Mouse (Mus musculus): ENCODE measurements at regions not wholly inside any gene's neighbourhood (a gene's known extent, or its start where the extent isn't known, plus 50 kb on each side); places are given as distances from the start of the nearest gene placed in this dataset.

DNA sequence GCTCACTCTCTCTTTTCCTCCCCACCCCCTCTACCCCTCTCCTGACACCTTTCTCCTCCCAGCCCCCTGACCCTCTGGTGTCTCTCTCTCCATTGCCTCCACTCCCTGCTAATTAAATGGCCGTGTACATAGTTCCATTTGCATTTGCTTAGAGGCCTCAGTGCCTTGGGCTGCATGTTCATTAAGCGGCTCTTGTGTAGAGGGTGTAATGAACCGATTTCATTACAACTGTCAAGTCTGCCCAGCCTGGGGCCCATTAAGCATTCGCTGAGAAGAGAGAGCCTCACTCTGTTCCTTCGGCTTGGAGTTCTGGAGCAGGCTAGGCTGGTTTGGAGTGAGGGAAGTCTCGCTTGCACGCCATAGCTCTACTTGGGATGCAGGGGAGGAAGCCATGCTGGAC is 376.4 kb downstream of the Ptpru start:
- Histone ChIP-seq H3K9me3 (peaks cover 13% of the 10 kb centered on the region), H3K27me3 (replicated peaks) (no peaks in the 10 kb centered on the region), H3K4me3 (replicated peaks) (no peak overlapping the region), H3K4me1 (no peaks in the 10 kb centered on the region), H3K36me3 (replicated peaks; ENCODE audit: low read length) (no peaks in the 10 kb centered on the region)
- TF ChIP-seq FLI1 (IDR thresholded peaks at IDR 0.05; ENCODE audit: low read length) (no peak), GATA1 (IDR thresholded peaks at IDR 0.05; ENCODE audit: borderline replicate concordance, low read length) (no peak)

DNA sequence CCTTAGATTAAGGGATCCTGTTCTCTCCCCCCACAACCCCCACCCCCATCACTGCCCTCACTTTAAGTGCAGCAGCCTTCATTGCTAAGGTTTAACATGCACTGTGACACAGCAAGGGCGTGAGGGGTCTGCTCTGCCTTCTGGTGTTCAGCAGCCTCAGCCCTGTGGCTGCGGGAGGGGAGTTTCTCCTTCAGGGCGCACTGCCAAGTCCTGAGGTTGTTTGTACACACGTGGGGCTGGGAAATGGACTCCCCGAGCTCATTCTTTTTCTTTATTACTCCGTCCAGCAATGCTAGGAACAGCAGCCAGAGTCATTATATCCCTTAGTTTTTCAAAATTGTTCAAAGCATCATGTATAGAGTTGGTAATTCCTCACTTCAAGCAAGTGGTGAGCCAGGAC is 363.1 kb downstream of the Ptpru start:
- Histone ChIP-seq H3K4me1 (no peaks in the 10 kb centered on the region), H3K4me3 (replicated peaks) (no peak overlapping the region), H3K9me3 (peaks cover 4% of the 10 kb centered on the region; the same call in 1 of the 2 replicates), H3K36me3 (replicated peaks; ENCODE audit: low read length) (no peaks in the 10 kb centered on the region), H3K27me3 (replicated peaks) (peaks cover 8% of the 10 kb centered on the region)
- TF ChIP-seq GATA1 (IDR thresholded peaks at IDR 0.05; ENCODE audit: borderline replicate concordance, low read length): no peak
- no peak for TF ChIP-seq FLI1 (IDR thresholded peaks at IDR 0.05; ENCODE audit: low read length)

DNA sequence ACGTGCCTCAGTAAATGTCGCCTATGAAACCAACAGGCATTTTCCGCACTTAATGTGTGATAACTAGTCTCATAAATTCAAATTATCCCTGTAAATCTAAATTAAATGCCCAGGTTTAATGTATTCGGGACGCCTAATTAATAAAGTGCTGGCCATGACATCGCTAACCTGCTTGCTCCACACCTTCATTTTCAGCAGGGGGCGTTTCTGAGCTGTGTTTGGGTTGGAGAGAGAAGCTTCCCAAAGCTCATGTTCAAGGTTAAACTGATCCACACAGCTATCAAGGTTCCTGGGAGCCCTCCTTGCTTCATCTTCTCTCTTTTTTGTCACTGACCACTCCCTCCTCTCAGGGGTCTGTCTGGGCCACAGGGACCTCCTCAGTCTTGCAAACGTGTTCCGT is 359.2 kb downstream of the Ptpru start:
- H3K4me1 ChIP-seq: no peaks in the 10 kb centered on the region
- H3K9me3 ChIP-seq: peaks cover under 1% of the 10 kb centered on the region; the same call in 1 of the 2 replicates
- peaks cover 14% of the 10 kb centered on the region for H3K27me3 ChIP-seq (replicated peaks)
- no peaks in the 10 kb centered on the region for H3K36me3 ChIP-seq (replicated peaks; ENCODE audit: low read length)
- H3K4me3 ChIP-seq (replicated peaks): no peak overlapping the region
- TF ChIP-seq FLI1 (IDR thresholded peaks at IDR 0.05; ENCODE audit: low read length): no peak
- TF ChIP-seq GATA1 (IDR thresholded peaks at IDR 0.05; ENCODE audit: borderline replicate concordance, low read length): no peak

DNA sequence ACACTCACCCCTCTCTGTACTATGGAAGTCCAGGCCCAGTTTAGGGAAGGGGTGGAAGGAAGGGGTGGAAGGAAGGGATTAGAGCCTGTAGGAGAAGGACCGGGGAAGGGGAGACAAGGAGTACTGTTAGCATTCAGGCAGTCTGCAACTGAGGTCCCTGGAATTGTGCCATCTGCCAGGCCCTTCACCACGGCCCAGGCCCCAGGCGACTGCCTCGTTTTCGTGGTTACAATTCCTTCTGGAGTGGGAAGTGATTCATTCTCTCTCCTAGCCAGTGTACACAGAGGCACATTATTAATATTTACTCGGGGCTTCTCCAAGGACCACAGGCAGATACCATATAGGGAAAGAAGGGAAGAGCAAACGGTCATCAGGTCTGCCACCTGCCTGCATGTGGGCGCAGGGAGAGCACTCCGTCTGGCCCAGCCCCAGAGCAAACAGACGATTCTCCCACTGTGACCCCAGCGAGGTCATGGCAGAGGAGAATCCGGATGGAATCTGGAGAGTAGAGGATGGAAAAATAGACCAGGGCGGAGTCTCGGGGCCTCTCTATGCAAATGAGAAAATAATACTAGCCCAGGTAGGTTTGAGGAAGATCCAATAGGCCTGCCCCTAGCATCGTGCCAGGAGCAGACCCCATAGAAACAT is 354.0 kb downstream of the Ptpru start:
- Histone ChIP-seq H3K27me3 (replicated peaks) (peaks cover 17% of the 10 kb centered on the region), H3K4me3 (replicated peaks) (no peak overlapping the region)
- TF ChIP-seq GATA1 (IDR thresholded peaks at IDR 0.05; ENCODE audit: borderline replicate concordance, low read length): no peak
- TF ChIP-seq FLI1 (IDR thresholded peaks at IDR 0.05; ENCODE audit: low read length): no peak

DNA sequence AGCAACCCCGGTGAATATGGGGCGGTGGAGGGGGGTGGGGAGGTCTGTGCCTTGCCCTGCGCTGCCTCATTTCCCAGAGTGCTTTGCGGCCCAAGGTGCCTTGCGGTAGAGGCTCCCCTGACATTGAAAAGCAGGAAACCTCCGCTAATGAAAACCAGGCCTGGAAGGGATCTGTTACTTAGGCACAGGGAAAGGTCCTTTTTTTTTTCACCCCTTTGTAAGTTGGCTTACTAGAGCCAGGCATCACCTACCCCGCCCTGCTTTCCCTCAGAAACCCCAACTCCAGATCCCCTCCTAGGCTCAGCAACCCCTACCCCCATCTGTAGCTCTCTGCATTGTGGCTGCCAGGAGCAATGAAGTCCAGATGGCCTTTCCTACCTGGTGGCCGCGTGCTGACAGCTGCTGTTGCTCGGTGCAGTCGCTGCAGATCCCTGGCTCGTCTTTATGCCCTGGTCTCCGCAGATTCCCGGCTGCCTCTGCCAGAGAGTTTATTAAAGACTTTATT is 353.4 kb downstream of the Ptpru start:
- no peak overlapping the region for H3K4me3 ChIP-seq (replicated peaks)
- H3K36me3 ChIP-seq (replicated peaks; ENCODE audit: low read length): no peaks in the 10 kb centered on the region
- peaks cover 3% of the 10 kb centered on the region; the same call in 1 of the 2 replicates for H3K4me1 ChIP-seq
- TF ChIP-seq FLI1 (IDR thresholded peaks at IDR 0.05; ENCODE audit: low read length) (no peak), GATA1 (IDR thresholded peaks at IDR 0.05; ENCODE audit: borderline replicate concordance, low read length) (no peak)
- peaks cover 16% of the 10 kb centered on the region for H3K27me3 ChIP-seq (replicated peaks)
- no peaks in the 10 kb centered on the region for H3K9me3 ChIP-seq

More for the DNA sequence above, 354.0 kb downstream of the Ptpru start:
- H3K9me3 ChIP-seq: no peaks in the 10 kb centered on the region
- H3K36me3 ChIP-seq (replicated peaks; ENCODE audit: low read length): no peaks in the 10 kb centered on the region
- peaks cover 2% of the 10 kb centered on the region; the same call in 1 of the 2 replicates for H3K4me1 ChIP-seq

DNA sequence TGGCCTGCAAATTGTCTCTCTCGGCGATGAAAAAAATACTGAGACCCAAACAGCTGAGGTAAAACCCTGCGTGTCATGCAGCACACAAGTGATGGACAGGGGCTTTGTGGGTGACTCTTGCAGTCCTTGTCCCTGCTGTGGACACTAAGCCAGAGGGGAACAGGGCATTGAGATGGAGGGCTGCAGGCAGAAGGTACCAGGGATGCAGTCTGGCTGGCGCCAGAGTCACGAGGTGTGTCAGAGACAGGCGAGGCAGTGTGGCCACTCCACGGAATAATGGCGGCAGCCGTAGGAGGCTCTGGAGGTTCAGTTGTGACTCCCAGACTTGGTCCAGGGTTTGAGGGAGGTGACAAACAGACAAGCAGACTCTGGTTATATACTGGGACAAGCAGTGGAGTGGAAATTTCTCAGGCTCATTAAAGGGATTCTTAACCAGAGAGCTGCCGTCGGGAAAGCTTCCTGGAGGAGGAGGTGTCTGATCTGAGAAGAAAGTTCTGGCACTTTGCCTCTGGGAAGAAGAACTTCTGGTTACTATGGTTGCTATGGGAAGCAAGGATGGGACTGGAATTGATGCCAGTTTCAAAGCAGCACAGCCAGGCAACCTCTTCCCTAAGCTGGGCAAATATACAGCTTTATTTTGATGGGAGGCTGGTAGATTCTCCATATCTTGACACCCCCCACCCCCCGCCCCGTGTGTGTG is 352.8 kb downstream of the Ptpru start:
- H3K4me1 ChIP-seq: peaks cover 3% of the 10 kb centered on the region; the same call in 1 of the 2 replicates
- H3K27me3 ChIP-seq (replicated peaks): peaks cover 17% of the 10 kb centered on the region
- H3K4me3 ChIP-seq (replicated peaks): no peak overlapping the region
- no peak for TF ChIP-seq FLI1 (IDR thresholded peaks at IDR 0.05; ENCODE audit: low read length)
- no peak for TF ChIP-seq GATA1 (IDR thresholded peaks at IDR 0.05; ENCODE audit: borderline replicate concordance, low read length)
- no peaks in the 10 kb centered on the region for H3K9me3 ChIP-seq
- H3K36me3 ChIP-seq (replicated peaks; ENCODE audit: low read length): no peaks in the 10 kb centered on the region

DNA sequence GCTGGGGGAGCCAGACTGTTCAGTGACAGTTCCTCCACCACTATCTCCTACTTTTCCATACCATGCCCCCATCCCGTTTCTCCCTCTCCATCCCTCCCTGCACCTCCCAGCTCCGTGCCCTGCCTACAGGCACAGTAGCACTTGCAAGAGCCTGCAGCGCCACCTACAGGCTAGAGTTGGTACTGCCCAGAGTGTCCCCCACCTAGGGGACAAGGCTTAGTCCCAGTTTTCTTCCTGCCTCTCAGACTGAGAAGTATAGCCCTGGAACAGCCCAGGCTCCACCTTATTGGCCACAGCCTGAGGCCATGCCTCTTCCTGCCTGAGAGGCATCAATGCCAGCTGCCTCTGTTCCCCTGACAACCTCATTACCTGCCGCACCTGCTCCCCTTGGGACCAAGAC is 351.3 kb downstream of the Ptpru start:
- Histone ChIP-seq H3K36me3 (replicated peaks; ENCODE audit: low read length) (no peaks in the 10 kb centered on the region), H3K9me3 (no peaks in the 10 kb centered on the region), H3K4me1 (peaks cover 3% of the 10 kb centered on the region; the same call in 1 of the 2 replicates), H3K4me3 (replicated peaks) (no peak overlapping the region), H3K27me3 (replicated peaks) (peaks cover 17% of the 10 kb centered on the region)
- TF ChIP-seq FLI1 (IDR thresholded peaks at IDR 0.05; ENCODE audit: low read length) (no peak), GATA1 (IDR thresholded peaks at IDR 0.05; ENCODE audit: borderline replicate concordance, low read length) (no peak)

DNA sequence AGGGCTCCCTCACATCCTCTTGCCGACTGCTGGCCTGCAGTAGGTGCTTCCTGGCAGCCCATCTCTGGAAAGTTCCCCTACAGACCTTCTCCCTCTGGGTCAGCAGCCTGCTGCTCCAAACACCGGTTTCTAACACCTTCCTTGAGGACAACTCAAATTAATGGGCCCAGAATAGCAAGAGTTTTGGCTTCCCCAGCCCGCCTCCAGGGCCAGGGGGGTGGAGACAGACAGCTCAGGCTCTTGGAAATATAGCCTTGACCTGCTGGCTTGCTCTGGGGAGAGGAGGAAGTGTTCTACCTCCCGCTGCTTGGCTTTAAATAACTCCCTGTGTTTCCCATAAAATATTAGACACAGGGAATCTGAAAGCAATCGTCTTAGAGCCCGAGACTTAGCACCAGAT is 349.8 kb downstream of the Ptpru start:
- Histone ChIP-seq H3K4me3 (replicated peaks) (no peak overlapping the region), H3K4me1 (peaks cover 3% of the 10 kb centered on the region; the same call in 1 of the 2 replicates), H3K9me3 (no peaks in the 10 kb centered on the region), H3K36me3 (replicated peaks; ENCODE audit: low read length) (no peaks in the 10 kb centered on the region), H3K27me3 (replicated peaks) (peaks cover 18% of the 10 kb centered on the region)
- no peak for TF ChIP-seq FLI1 (IDR thresholded peaks at IDR 0.05; ENCODE audit: low read length)
- no peak for TF ChIP-seq GATA1 (IDR thresholded peaks at IDR 0.05; ENCODE audit: borderline replicate concordance, low read length)

DNA sequence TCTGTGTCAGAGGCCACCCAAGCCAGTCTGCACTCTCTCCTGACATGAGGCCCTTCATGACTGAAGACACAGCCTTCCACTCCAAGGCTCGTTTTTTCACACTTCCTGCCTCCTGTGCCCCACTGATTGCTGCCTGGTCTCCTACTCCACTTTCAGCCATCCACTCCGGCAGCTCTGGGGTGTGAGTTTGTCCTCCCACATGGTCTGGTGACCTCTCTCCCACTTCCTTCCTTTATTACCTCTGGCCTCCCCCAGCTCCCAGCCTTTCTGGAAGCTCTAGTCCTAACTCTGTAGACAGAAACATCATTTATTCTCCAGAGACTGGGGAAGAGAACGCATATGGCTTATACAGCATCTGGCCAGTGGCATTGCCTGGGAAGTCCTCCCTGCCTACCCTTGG is 349.0 kb downstream of the Ptpru start:
- Histone ChIP-seq H3K36me3 (replicated peaks; ENCODE audit: low read length) (no peaks in the 10 kb centered on the region), H3K27me3 (replicated peaks) (peaks cover 18% of the 10 kb centered on the region), H3K9me3 (no peaks in the 10 kb centered on the region), H3K4me1 (peaks cover 3% of the 10 kb centered on the region; the same call in 1 of the 2 replicates), H3K4me3 (replicated peaks) (no peak overlapping the region)
- no peak for TF ChIP-seq GATA1 (IDR thresholded peaks at IDR 0.05; ENCODE audit: borderline replicate concordance, low read length)
- no peak for TF ChIP-seq FLI1 (IDR thresholded peaks at IDR 0.05; ENCODE audit: low read length)

DNA sequence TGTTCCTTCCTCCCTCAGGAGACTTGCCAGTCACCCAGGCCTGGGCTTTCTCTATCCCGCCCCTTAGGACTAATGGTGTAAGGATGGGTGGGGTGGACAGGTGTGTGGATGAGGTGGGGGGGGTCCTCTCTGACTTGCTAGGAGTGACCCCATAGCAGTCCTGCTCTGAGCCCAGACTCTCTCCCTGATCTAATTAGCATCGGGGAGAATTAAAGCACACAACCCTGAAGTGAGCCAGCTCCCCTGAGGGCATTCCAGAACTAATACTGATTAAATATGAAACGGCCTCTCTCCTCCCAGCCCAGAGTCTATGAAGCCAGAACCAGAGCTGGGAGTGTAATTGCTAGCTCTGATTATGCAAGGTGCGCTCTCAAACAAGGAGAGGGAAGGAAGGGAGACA is 346.1 kb downstream of the Ptpru start:
- Histone ChIP-seq H3K36me3 (replicated peaks; ENCODE audit: low read length) (no peaks in the 10 kb centered on the region), H3K9me3 (no peaks in the 10 kb centered on the region), H3K4me1 (peaks cover 3% of the 10 kb centered on the region; the same call in 1 of the 2 replicates), H3K27me3 (replicated peaks) (peaks cover 18% of the 10 kb centered on the region), H3K4me3 (replicated peaks) (no peak overlapping the region)
- TF ChIP-seq FLI1 (IDR thresholded peaks at IDR 0.05; ENCODE audit: low read length) (no peak), GATA1 (IDR thresholded peaks at IDR 0.05; ENCODE audit: borderline replicate concordance, low read length) (no peak)

All from megakaryocyte, embryonic 14.5 days (primary cell).